Mouse (Mus musculus) olfactory bulb, adult 2 months (tissue): ENCODE results near the gene Nudt19.

Source experiments
- CTCF ChIP-seq: fragments of 200-500 bp; IDR thresholded peaks from 2 replicates; pipeline ENCODE4 v1.5.1; 2012; ENCODE audit warnings: low read depth, mild to moderate bottlenecking, low read length, moderate library complexity; ENCODE audit not compliant: insufficient read depth
- POLR2A ChIP-seq: fragments of 200-500 bp; IDR thresholded peaks from 2 replicates; pipeline ENCODE4 v1.6.1; 2012; ENCODE audit warnings: mild to moderate bottlenecking, low read depth, low read length, moderate library complexity; ENCODE audit not compliant: insufficient read depth

DNA sequence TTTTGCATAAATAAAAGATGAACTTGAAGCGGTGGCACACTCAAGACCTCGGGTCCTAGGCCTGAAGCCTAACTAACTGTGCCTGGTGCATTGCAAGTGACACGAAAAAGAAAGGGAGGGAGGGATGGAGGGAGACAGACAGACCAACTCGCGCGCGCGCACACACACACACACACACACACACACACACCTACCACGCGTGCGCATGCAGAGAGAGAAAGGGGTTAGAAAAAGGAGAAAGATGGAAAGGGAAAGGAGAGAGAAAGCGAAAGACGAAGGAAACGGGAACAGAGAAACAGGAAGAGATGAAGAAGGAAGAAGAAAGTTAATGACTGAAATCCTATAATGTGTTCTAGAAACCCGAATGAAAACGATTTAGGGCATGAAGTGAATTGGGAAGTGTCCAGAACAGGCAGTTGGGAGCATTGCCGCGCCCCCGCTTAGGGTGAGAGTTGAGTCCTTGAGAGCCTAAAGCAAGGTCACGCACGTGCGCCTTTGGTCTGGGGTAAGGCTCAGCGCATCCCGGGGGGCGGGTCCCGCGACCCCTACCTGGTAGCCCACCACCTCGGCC is 1.4 kb downstream of the Nudt19 start:
- TF ChIP-seq POLR2A = no peak
- TF ChIP-seq CTCF = no peak
